8 mouse cellular contexts compared by ENCODE assay signal in genomic region chr2:180207840-180208239, GRCm38 (mm10). TPM values are rescaled to one million over a fixed set of nuclear protein-coding genes. Genes with fewer than 3 reads are reported as not detected.
DNase-seq lines count a peak whose midpoint lies in the region; ATAC-seq and TF ChIP-seq lines count a peak whose summit lies in the region.

No protein-coding gene starts in this region.

- no peaks in the 10 kb centered on the region for H3K4me1 ChIP-seq in liver, embryonic 15.5 days (replicated peaks)
- no peaks in the 10 kb centered on the region for H3K4me1 ChIP-seq in stomach, postnatal 0 days (replicated peaks; ENCODE audit: control insufficient read depth, insufficient read depth)

- H3K27ac ChIP-seq in liver, embryonic 15.5 days (replicated peaks): no peak overlapping the region
- no peak overlapping the region for H3K27ac ChIP-seq in stomach, postnatal 0 days (replicated peaks)

- no peaks in the 10 kb centered on the region for H3K27me3 ChIP-seq in liver, embryonic 15.5 days
- no peaks in the 10 kb centered on the region for H3K27me3 ChIP-seq in stomach, postnatal 0 days (ENCODE audit: control insufficient read depth, insufficient read depth, low read length)

- peak; percentile 58 to 60 for DNase-seq in adrenal gland, adult 18-20 months (ENCODE audit: low spot score in 2 of 2)
- DNase-seq in adrenal gland, adult 8-10 months: no peak
- DNase-seq in B cell, adult 2 months: peak; percentile 27 to 29
- peak; percentile 80 for DNase-seq in embryo, embryonic 10.5 days (ENCODE audit: low spot score)
- peak; percentile 68 to 69 for DNase-seq in heart, postnatal 36 days
- peak; percentile 63 for DNase-seq in stomach, postnatal 0 days (ENCODE audit: low spot score)
- DNase-seq in cerebellum, postnatal 36 days: no peak

- TF ChIP-seq CTCF in stomach, postnatal 0 days (IDR thresholded peaks at IDR 0.05; ENCODE audit: low read depth): peak; percentile 74

- intact Hi-C loops in heart, postnatal 36 days (cut with DNase I): loop anchor here (1.0 kb wide), 2 partner anchors 20 to 43 kb away; no protein-coding TSS in a partner anchor

- H3K4me2 ChIP-seq in liver, embryonic 15.5 days: no peak overlapping the region
- H3K4me2 ChIP-seq in stomach, postnatal 0 days (replicated peaks; ENCODE audit: low read depth): no peak overlapping the region

- WGBS in liver, embryonic 15.5 days (ENCODE audit: insufficient replicate concordance): 61% methylated on average over 7 of the region's 7 CpGs
- WGBS in stomach, postnatal 0 days: 68% methylated on average over 7 of the region's 7 CpGs

- no peaks in the 10 kb centered on the region for H3K9me3 ChIP-seq in liver, embryonic 15.5 days (replicated peaks)
- H3K9me3 ChIP-seq in stomach, postnatal 0 days (ENCODE audit: control insufficient read depth, low read length): no peaks in the 10 kb centered on the region

- TF ChIP-seq EP300 in stomach, postnatal 0 days (optimal IDR thresholded peaks at IDR 0.05): no peak

- H3K4me3 ChIP-seq in liver, embryonic 15.5 days (replicated peaks): no peak overlapping the region
- H3K4me3 ChIP-seq in stomach, postnatal 0 days (ENCODE audit: low read depth, low read length): no peak overlapping the region

- H3K36me3 ChIP-seq in liver, embryonic 15.5 days (replicated peaks): no peaks in the 10 kb centered on the region
- peaks cover 12% of the 10 kb centered on the region; the same call in 1 of the 2 replicates for H3K36me3 ChIP-seq in stomach, postnatal 0 days (ENCODE audit: control insufficient read depth, insufficient read depth, low read length)

- ATAC-seq in liver, embryonic 15.5 days (ENCODE audit: insufficient read depth): 0 out of 2 replicates have a peak, but pooled peaks have one; percentile 5
- ATAC-seq in stomach, postnatal 0 days (ENCODE audit: low FRiP score, low TSS enrichment): peak; percentile 35; the same call in 1 of the 2 replicates

- H3K9ac ChIP-seq in liver, embryonic 15.5 days: no peak overlapping the region
- H3K9ac ChIP-seq in stomach, postnatal 0 days (ENCODE audit: low read length): no peak overlapping the region

RNA-seq across cellular contexts. Expression of gene Lama5, which starts 17.8 kb away (rescaled TPM):
- 10 to 100 TPM; 31.5 to 61.3 TPM for total RNA-seq in adrenal gland, adult 18-20 months (2021)
- 10 to 100 TPM; 27.7 to 97.1 (median 46.8) TPM for total RNA-seq in adrenal gland, adult 8-10 months (2022)
- 10 to 100 TPM; 70.7 to 76.3 TPM for total RNA-seq in heart, postnatal 36 days (2021)
- polyA plus RNA-seq in liver, embryonic 15.5 days (2015; fragmentation: Nextera tagmentation; extraction: Ambion mirVana): 1.6 and 1.9 TPM in 2 replicates
- polyA plus RNA-seq in stomach, postnatal 0 days (2015; fragmentation: Nextera tagmentation; extraction: Ambion mirVana): 29.7 and 34.9 TPM in 2 replicates

RNA-seq across cellular contexts. Expression of gene Adrm1, which starts 36.6 kb away (rescaled TPM):
- total RNA-seq in adrenal gland, adult 18-20 months (2021): 100 to 1,000 TPM; 179 to 198 TPM
- 100 to 1,000 TPM; 158 to 178 (median 163) TPM for total RNA-seq in adrenal gland, adult 8-10 months (2022)
- total RNA-seq in heart, postnatal 36 days (2021): 10 to 100 TPM; 86.6 to 89.7 TPM
- polyA plus RNA-seq in liver, embryonic 15.5 days (2015; fragmentation: Nextera tagmentation; extraction: Ambion mirVana): 107 and 109 TPM in 2 replicates
- 141 TPM in 2 replicates for polyA plus RNA-seq in stomach, postnatal 0 days (2015; fragmentation: Nextera tagmentation; extraction: Ambion mirVana)

RNA-seq across cellular contexts. Expression of gene Rps21, which starts 49.3 kb away (rescaled TPM):
- 100 to 1,000 TPM; 777 to 810 TPM for total RNA-seq in adrenal gland, adult 18-20 months (2021)
- total RNA-seq in adrenal gland, adult 8-10 months (2022): 1,000 to 10,000 TPM in 1 of 4 experiments, 100 to 1,000 TPM in 3; 772 to 1,010 (median 917) TPM
- total RNA-seq in heart, postnatal 36 days (2021): 100 to 1,000 TPM; 500 to 574 TPM
- polyA plus RNA-seq in liver, embryonic 15.5 days (2015; fragmentation: Nextera tagmentation; extraction: Ambion mirVana): 223 and 320 TPM in 2 replicates
- polyA plus RNA-seq in stomach, postnatal 0 days (2015; fragmentation: Nextera tagmentation; extraction: Ambion mirVana): 604 and 680 TPM in 2 replicates

Comparison
In these comparisons a context has a peak if more than half of its experiments do, and no peak if none do; other contexts are left out.
1. DNase-seq: peak in adrenal gland, adult 18-20 months (2 of 2), B cell, adult 2 months (2 of 2), embryo, embryonic 10.5 days (single experiment), heart, postnatal 36 days (2 of 2) and stomach, postnatal 0 days (single experiment); none in adrenal gland, adult 8-10 months (single experiment) and cerebellum, postnatal 36 days (0 of 2).